Mouse (Mus musculus): ENCODE data around the gene Map3k9. TPM values are rescaled to one million over a fixed set of nuclear protein-coding genes. Genes with fewer than 3 reads are reported as not detected.

Map3k9 gene
- polyA plus RNA-seq (2015; fragmentation: Nextera tagmentation; extraction: Ambion mirVana): 0.11 and 0.12 TPM in 2 replicates

GRCm38 (mm10) chr12:81781105-81781909, at the start of gene Map3k9:
Gene Map3k9, minus strand, starts transcription at chr12:81781175.

Other genes starting within 250 kb of the Map3k9 start
- 21.6 TPM in 2 replicates for gene Gm20498, start 248.3 kb downstream of the Map3k9 start, polyA plus RNA-seq (2015; fragmentation: Nextera tagmentation; extraction: Ambion mirVana)
- gene Synj2bp, start 248.3 kb downstream of the Map3k9 start, polyA plus RNA-seq (2015; fragmentation: Nextera tagmentation; extraction: Ambion mirVana): 18.8 and 21.1 TPM in 2 replicates
- 0.06 TPM in 1 of 2 replicates, not detected in the other for gene Adam21, start 212.7 kb downstream of the Map3k9 start, polyA plus RNA-seq (2015; fragmentation: Nextera tagmentation; extraction: Ambion mirVana)
- 33.4 and 33.6 TPM in 2 replicates for gene Med6, start 186.2 kb downstream of the Map3k9 start, polyA plus RNA-seq (2015; fragmentation: Nextera tagmentation; extraction: Ambion mirVana)
- gene Ttc9, start 149.9 kb downstream of the Map3k9 start, polyA plus RNA-seq (2015; fragmentation: Nextera tagmentation; extraction: Ambion mirVana): 19.7 and 21.2 TPM in 2 replicates
- 6.2 and 6.3 TPM in 2 replicates for gene Pcnx, start 78.8 kb upstream of the Map3k9 start, polyA plus RNA-seq (2015; fragmentation: Nextera tagmentation; extraction: Ambion mirVana)

Data from skeletal muscle tissue, postnatal 0 days (tissue).